Mouse (Mus musculus) urinary bladder, postnatal 10 days (tissue): ENCODE measurements around the gene Srd5a1.
"Not testable (repeated sequence)": the region's sequence is repeated elsewhere in the genome, so short reads cannot be mapped to it uniquely, and the experiment has no call there.

Source experiments
- DNase-seq: peaks from one replicate; pipeline ENCODE4 v3.0.0; 2022; ENCODE audit warnings: low spot score

Gene Srd5a1

GRCm38 (mm10) chr13:69572594-69572993, 38.6 kb downstream of the Srd5a1 start:
- DNase-seq = no peak

- no peak for DNase-seq
These were observed 42.0 kb downstream of the Srd5a1 start for GRCm38 (mm10) chr13:69569201-69569600.

GRCm38 (mm10) chr13:69565401-69565800, 45.8 kb downstream of the Srd5a1 start:
- not testable (repeated sequence) for DNase-seq

- no peak for DNase-seq
These were observed 46.7 kb downstream of the Srd5a1 start for GRCm38 (mm10) chr13:69564573-69564972.

- DNase-seq = no peak
These were observed 47.3 kb downstream of the Srd5a1 start for GRCm38 (mm10) chr13:69563905-69564304.

- DNase-seq = no peak
These were observed 48.3 kb downstream of the Srd5a1 start for GRCm38 (mm10) chr13:69562654-69563574.

- no peak for DNase-seq
These were observed 49.2 kb downstream of the Srd5a1 start for GRCm38 (mm10) chr13:69562004-69562403.

- DNase-seq = no peak
These were observed 51.8 kb downstream of the Srd5a1 start for GRCm38 (mm10) chr13:69559291-69559961.

GRCm38 (mm10) chr13:69558098-69558660, 53.1 kb downstream of the Srd5a1 start:
- DNase-seq = no peak

GRCm38 (mm10) chr13:69556728-69557127, 54.5 kb downstream of the Srd5a1 start:
- no peak for DNase-seq

- no peak for DNase-seq
These were observed 55.2 kb downstream of the Srd5a1 start for GRCm38 (mm10) chr13:69555957-69556482.

- no peak for DNase-seq
These were observed 56.2 kb downstream of the Srd5a1 start for GRCm38 (mm10) chr13:69555045-69555444.

- DNase-seq = no peak
These were observed 57.0 kb downstream of the Srd5a1 start for GRCm38 (mm10) chr13:69554255-69554654.

- DNase-seq = no peak
These were observed 58.2 kb downstream of the Srd5a1 start for GRCm38 (mm10) chr13:69553024-69553423.

- DNase-seq = no peak
These were observed 60.4 kb downstream of the Srd5a1 start for GRCm38 (mm10) chr13:69550831-69551230.

- no peak for DNase-seq
These were observed 61.3 kb downstream of the Srd5a1 start for GRCm38 (mm10) chr13:69549980-69550379.

- DNase-seq = no peak
These were observed 63.6 kb downstream of the Srd5a1 start for GRCm38 (mm10) chr13:69547488-69548180.

- DNase-seq = no peak
These were observed 66.2 kb downstream of the Srd5a1 start for GRCm38 (mm10) chr13:69545019-69545418.

- DNase-seq = no peak
These were observed 67.6 kb downstream of the Srd5a1 start for GRCm38 (mm10) chr13:69543595-69543994.

- DNase-seq = no peak
These were observed 68.5 kb downstream of the Srd5a1 start for GRCm38 (mm10) chr13:69542571-69543352.

- no peak for DNase-seq
These were observed 69.5 kb downstream of the Srd5a1 start for GRCm38 (mm10) chr13:69541776-69542175.
